Mouse (Mus musculus) liver, adult 2 months (tissue): ENCODE data around the gene Nnmt. TPM values are rescaled to one million over a fixed set of nuclear protein-coding genes. Genes with fewer than 3 reads are reported as not detected.

Source experiments
- DNase-seq: peaks from one replicate; pipeline ENCODE4 v3.0.0-alpha.2; 2011; ENCODE audit warnings: low read depth, low spot score; ENCODE audit errors: extremely low read depth
- H3K27ac ChIP-seq: fragments of 200-500 bp; replicated peaks from 2 replicates; pipeline ENCODE4 v1.5.1; 2012; ENCODE audit warnings: low read depth, mild to moderate bottlenecking, control low read depth, inconsistent platforms, low read length; ENCODE audit not compliant: insufficient read depth
- H3K27me3 ChIP-seq: fragments of 200-500 bp; 2 replicates; pipeline ENCODE4 v1.6.1; 2012; ENCODE audit warnings: mild to moderate bottlenecking, moderate library complexity, low read length, inconsistent platforms; ENCODE audit not compliant: control insufficient read depth, insufficient read depth
- H3K36me3 ChIP-seq: fragments of 200-500 bp; 2 replicates; pipeline ENCODE4 v1.6.1; 2012; ENCODE audit warnings: low read length, inconsistent platforms; ENCODE audit not compliant: control insufficient read depth, insufficient read depth
- H3K4me1 ChIP-seq: fragments of 200-500 bp; 2 replicates; pipeline ENCODE4 v1.6.1; 2011; ENCODE audit warnings: low read length; ENCODE audit not compliant: control insufficient read depth, insufficient read depth
- H3K4me3 ChIP-seq: fragments of 200-500 bp; 2 replicates; pipeline ENCODE4 v1.5.1; 2011; ENCODE audit warnings: low read depth, mild to moderate bottlenecking, control low read depth, low read length, moderate library complexity; ENCODE audit not compliant: insufficient read depth
- H3K79me2 ChIP-seq: fragments of 200-500 bp; 2 replicates; pipeline ENCODE4 v1.6.1; 2012; ENCODE audit warnings: inconsistent platforms, mild to moderate bottlenecking, low read length, moderate library complexity; ENCODE audit not compliant: control insufficient read depth, insufficient read depth
- H3K9ac ChIP-seq: fragments of 200-500 bp; 2 replicates; pipeline ENCODE4 v1.6.1; 2012; ENCODE audit warnings: low read depth, mild to moderate bottlenecking, control low read depth, inconsistent platforms, low read length
- CTCF ChIP-seq: fragments of 200-500 bp; IDR thresholded peaks from 2 replicates; pipeline ENCODE4 v1.5.1; 2011; ENCODE audit warnings: low read depth, low read length, control low read depth
- POLR2A ChIP-seq: fragments of 200-500 bp; IDR thresholded peaks from 2 replicates; pipeline ENCODE4 v1.6.1; 2011; ENCODE audit warnings: low read length, control low read depth; ENCODE audit not compliant: insufficient read depth; ENCODE audit errors: extremely low read depth
- polyA plus RNA-seq: library from polyadenylated mRNA; depleted of rRNA; stranded (reverse); fragments of >200 nt; gene quantifications from 2 replicates; pipeline ENCODE4 v1.2.3, GENCODE M21; 2012; rRNA removed
- total RNA-seq: library from RNA; depleted of rRNA; stranded (reverse); fragments of >200 nt; gene quantifications from 2 replicates; pipeline ENCODE4 v1.2.3, GENCODE M21; 2014; rRNA removed

Gene Nnmt
- total and polyA plus RNA-seq, 2 experiments: 45.7 to 306 TPM

GRCm38 (mm10) chr9:48547233-48547632 lies 57.7 kb downstream of the Nnmt start:
- no peak overlapping the region for H3K4me3 ChIP-seq
- no peaks in the 10 kb centered on the region for H3K27me3 ChIP-seq
- no peak for DNase-seq
- H3K36me3 ChIP-seq: no peaks in the 10 kb centered on the region
- no peak overlapping the region for H3K27ac ChIP-seq
- no peak overlapping the region for H3K9ac ChIP-seq
- no peaks in the 10 kb centered on the region for H3K4me1 ChIP-seq
- no peaks in the 10 kb centered on the region for H3K79me2 ChIP-seq
- no peak for TF ChIP-seq POLR2A
- TF ChIP-seq CTCF: no peak

Other genes starting within 250 kb of the Nnmt start
- gene Rexo2, start 124.5 kb downstream of the Nnmt start, total RNA-seq: 45.2 and 49.6 TPM in 2 replicates
- gene Rexo2, start 124.5 kb downstream of the Nnmt start, polyA plus RNA-seq: 90.7 and 101 TPM in 2 replicates
- 53.0 and 57.7 TPM in 2 replicates for gene Rbm7, start 109.9 kb downstream of the Nnmt start, total RNA-seq
- gene Rbm7, start 109.9 kb downstream of the Nnmt start, polyA plus RNA-seq: 15.1 and 17.9 TPM in 2 replicates
- gene Gm5617, start 109.7 kb downstream of the Nnmt start, total RNA-seq: 26.2 and 29.4 TPM in 2 replicates
- 70.8 and 82.8 TPM in 2 replicates for gene Gm5617, start 109.7 kb downstream of the Nnmt start, polyA plus RNA-seq
- 19.3 and 24.2 TPM in 2 replicates for gene Zbtb16, start 231.1 kb upstream of the Nnmt start, total RNA-seq
- 5.3 and 7.2 TPM in 2 replicates for gene Zbtb16, start 231.1 kb upstream of the Nnmt start, polyA plus RNA-seq